Mouse (Mus musculus) ES-Bruce4 (cell line): ENCODE measurements around the gene Gm14327. TPM values are rescaled to one million over a fixed set of nuclear protein-coding genes. Genes with fewer than 3 reads are reported as not detected.
"Not testable (repeated sequence)": the region's sequence is repeated elsewhere in the genome, so short reads cannot be mapped to it uniquely, and the experiment has no call there.

ENCODE experiments used
- H3K27ac ChIP-seq: 2 replicates; pipeline ENCODE4 v1.5.1; 2012; ENCODE audit warnings: low read length, inconsistent platforms; ENCODE audit not compliant: insufficient read depth
- H3K27me3 ChIP-seq: 2 replicates; pipeline ENCODE4 v1.6.1; 2012; ENCODE audit warnings: mild to moderate bottlenecking, low read length, inconsistent platforms; ENCODE audit not compliant: control insufficient read depth, poor library complexity, insufficient read depth, severe bottlenecking
- H3K36me3 ChIP-seq: 2 replicates; pipeline ENCODE4 v1.6.1; 2012; ENCODE audit warnings: inconsistent platforms, mild to moderate bottlenecking, low read length, moderate library complexity; ENCODE audit not compliant: control insufficient read depth, poor library complexity, insufficient read depth, severe bottlenecking
- H3K4me1 ChIP-seq: one replicate; pipeline ENCODE4 v1.8.1; 2011; ENCODE audit warnings: low read length; ENCODE audit not compliant: control insufficient read depth, insufficient read depth
- H3K4me3 ChIP-seq: 2 replicates; pipeline ENCODE4 v1.5.1; 2011; ENCODE audit warnings: low read depth, mild to moderate bottlenecking, low read length
- H3K9ac ChIP-seq: 2 replicates; pipeline ENCODE4 v1.6.1; 2012; ENCODE audit warnings: low read depth, mild to moderate bottlenecking, inconsistent platforms; ENCODE audit not compliant: poor library complexity, severe bottlenecking
- H3K9me3 ChIP-seq: replicated peaks from 2 replicates; pipeline ENCODE4 v1.6.1; 2012; ENCODE audit warnings: mild to moderate bottlenecking, low read length, inconsistent platforms; ENCODE audit not compliant: control insufficient read depth, poor library complexity, insufficient read depth, severe bottlenecking
- polyA plus RNA-seq: library from polyadenylated mRNA; stranded (reverse); fragments of >200 nt; gene quantifications from 2 replicates; pipeline ENCODE4 v1.2.4, GENCODE M21; 2011; ENCODE audit warnings: low read depth; ENCODE audit not compliant: missing spikeins, insufficient read depth, insufficient read length

Gm14327 gene
- polyA plus RNA-seq: 1.4 and 1.9 TPM in 2 replicates

GRCm38 (mm10) chr2:177897046-177897578, at the start of gene Gm14327:
TSS of gene Gm14327 (plus strand) at chr2:177897096.
- H3K27me3 ChIP-seq, H3K27ac ChIP-seq, H3K9ac ChIP-seq, H3K9me3 ChIP-seq, H3K36me3 ChIP-seq, H3K4me1 ChIP-seq: not testable (repeated sequence)
- H3K4me3 ChIP-seq: peak within 1 kb of the TSS; percentile 95

- H3K27me3 ChIP-seq, H3K9ac ChIP-seq, H3K4me1 ChIP-seq, H3K4me3 ChIP-seq, H3K9me3 ChIP-seq, H3K27ac ChIP-seq, H3K36me3 ChIP-seq: not testable (repeated sequence)
These were observed 34.6 kb upstream of the Gm14327 start for GRCm38 (mm10) chr2:177862254-177862653.

- not testable (repeated sequence) for H3K4me1 ChIP-seq, H3K9me3 ChIP-seq, H3K27ac ChIP-seq, H3K9ac ChIP-seq, H3K36me3 ChIP-seq, H3K4me3 ChIP-seq, H3K27me3 ChIP-seq
These were observed 9.2 kb upstream of the Gm14327 start for GRCm38 (mm10) chr2:177887743-177888142.

GRCm38 (mm10) chr2:177898171-177898570, 1.3 kb downstream of the Gm14327 start:
- H3K27ac ChIP-seq, H3K4me3 ChIP-seq, H3K27me3 ChIP-seq, H3K4me1 ChIP-seq, H3K9ac ChIP-seq, H3K36me3 ChIP-seq, H3K9me3 ChIP-seq: not testable (repeated sequence)

- not testable (repeated sequence) for H3K36me3 ChIP-seq, H3K9me3 ChIP-seq, H3K9ac ChIP-seq, H3K4me1 ChIP-seq, H3K4me3 ChIP-seq, H3K27me3 ChIP-seq, H3K27ac ChIP-seq
These were observed 6.4 kb downstream of the Gm14327 start for GRCm38 (mm10) chr2:177903276-177903675.

GRCm38 (mm10) chr2:177925563-177926103, 28.7 kb downstream of the Gm14327 start, which contains the start of gene Zfp972:
TSS of gene Zfp972 (minus strand) at chr2:177925613.
- peak within 1 kb of the TSS; percentile 82 for H3K4me3 ChIP-seq
- H3K27ac ChIP-seq: peak within 1 kb of the TSS; percentile 63; the same call in 1 of the 2 replicates
- not testable (repeated sequence) for H3K4me1 ChIP-seq, H3K9me3 ChIP-seq, H3K36me3 ChIP-seq, H3K27me3 ChIP-seq
- peak within 1 kb of the TSS; percentile 74; the same call in 1 of the 2 replicates for H3K9ac ChIP-seq

Other genes starting within 250 kb of the Gm14327 start
- 16.9 and 22.0 TPM in 2 replicates for gene Gm14322, start 137.8 kb upstream of the Gm14327 start, polyA plus RNA-seq
- 22.3 and 26.8 TPM in 2 replicates for gene Gm14325, start 56.8 kb upstream of the Gm14327 start, polyA plus RNA-seq
- 10.7 and 16.4 TPM in 2 replicates for gene Zfp972, start 28.5 kb downstream of the Gm14327 start, polyA plus RNA-seq
- gene Gm14326, start 60.2 kb downstream of the Gm14327 start, polyA plus RNA-seq: 6.5 and 15.9 TPM in 2 replicates
- gene Zfp971, start 126.2 kb downstream of the Gm14327 start, polyA plus RNA-seq: 9.8 and 13.3 TPM in 2 replicates
- 4.6 and 9.8 TPM in 2 replicates for gene Zfp931, start 181.4 kb downstream of the Gm14327 start, polyA plus RNA-seq
- 0.75 and 0.85 TPM in 2 replicates for gene Phactr3, start 221.9 kb downstream of the Gm14327 start, polyA plus RNA-seq